Mouse (Mus musculus): Measurements from ENCODE around the gene Gja3. TPM values are rescaled to one million over a fixed set of nuclear protein-coding genes. Genes with fewer than 3 reads are reported as not detected.
"Not testable (repeated sequence)": the region's sequence is repeated elsewhere in the genome, so short reads cannot be mapped to it uniquely, and the experiment has no call there.

Gja3 gene
- polyA plus RNA-seq, 1 experiment from 2014 or later = 6.4 TPM

DNA sequence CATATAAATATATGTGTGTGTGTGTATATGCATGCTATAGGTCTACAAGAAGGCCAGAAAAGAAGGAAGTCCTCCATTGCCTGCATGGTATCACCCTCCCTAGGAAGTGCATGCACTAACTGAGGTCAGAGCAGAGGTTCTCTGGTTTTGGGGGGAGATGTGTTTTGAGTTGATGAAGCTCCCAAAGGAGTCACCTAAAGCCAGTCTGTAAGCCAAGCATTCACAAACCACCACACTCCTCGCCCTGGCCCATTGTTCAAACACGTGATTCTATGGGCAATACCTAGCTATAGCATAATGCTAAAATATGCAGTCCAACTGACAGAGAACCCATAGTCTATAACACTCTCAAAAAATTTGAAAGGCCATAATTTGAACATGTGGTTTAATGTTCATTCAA, 39.5 kb downstream of the Gja3 start:
- 84% methylated on average over 2 of the region's 2 CpGs for WGBS
- no peaks in the 10 kb centered on the region for H3K27me3 ChIP-seq
- no peak overlapping the region for H3K9ac ChIP-seq
- H3K4me1 ChIP-seq = no peaks in the 10 kb centered on the region
- no peak overlapping the region for H3K27ac ChIP-seq
- H3K4me3 ChIP-seq = no peak overlapping the region
- H3K4me2 ChIP-seq (replicated peaks) = no peak overlapping the region
- no peak for ATAC-seq (ENCODE audit: low FRiP score, low read depth)
- no peaks in the 10 kb centered on the region for H3K36me3 ChIP-seq
- no peaks in the 10 kb centered on the region for H3K9me3 ChIP-seq

- H3K27me3 ChIP-seq; H3K9me3 ChIP-seq; H3K4me2 ChIP-seq (replicated peaks); ATAC-seq (ENCODE audit: low FRiP score, low read depth); H3K36me3 ChIP-seq; H3K4me1 ChIP-seq; H3K4me3 ChIP-seq; H3K9ac ChIP-seq; H3K27ac ChIP-seq: not testable (repeated sequence)
Measured at GRCm38 (mm10) chr14:57016806-57017205, 41.1 kb downstream of the Gja3 start.

DNA sequence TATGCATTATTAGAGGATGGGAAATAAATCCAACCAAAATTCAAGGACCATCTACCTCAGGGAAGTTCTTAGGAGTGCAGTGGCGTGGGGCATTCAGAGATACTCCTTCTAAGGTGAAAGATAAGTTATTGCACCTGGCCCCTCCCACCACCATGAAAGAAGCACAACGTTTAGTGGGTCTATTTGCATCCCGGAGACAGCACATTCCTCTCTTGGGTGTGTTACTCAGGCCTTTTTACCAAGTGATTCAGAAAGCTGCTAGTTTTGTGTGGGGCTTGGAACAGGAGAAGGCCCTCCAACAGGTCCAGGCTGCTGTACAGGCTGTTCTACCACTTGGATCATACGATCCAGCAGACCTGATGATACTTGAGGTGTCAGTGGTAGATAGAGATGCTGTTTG, 69.3 kb downstream of the Gja3 start:
- Histone ChIP-seq H3K36me3 (no peaks in the 10 kb centered on the region), H3K4me2 (replicated peaks) (no peak overlapping the region), H3K27me3 (no peaks in the 10 kb centered on the region), H3K4me1 (no peaks in the 10 kb centered on the region), H3K4me3 (no peak overlapping the region), H3K9ac (no peak overlapping the region), H3K9me3 (no peaks in the 10 kb centered on the region), H3K27ac (no peak overlapping the region)
- no peak for ATAC-seq (ENCODE audit: low FRiP score, low read depth)
- WGBS = 70% methylated on average over 4 of the region's 4 CpGs

Other genes starting within 250 kb of the Gja3 start
- 31.5 and 34.2 TPM in 2 replicates for gene Zmym5, start 246.4 kb downstream of the Gja3 start, polyA plus RNA-seq (2015; fragmentation: Nextera tagmentation; extraction: Ambion mirVana)
- gene Zmym2, start 171.4 kb downstream of the Gja3 start, polyA plus RNA-seq (2015; fragmentation: Nextera tagmentation; extraction: Ambion mirVana) = 54.5 and 59.0 TPM in 2 replicates
- gene Gjb2, start 46.6 kb upstream of the Gja3 start, polyA plus RNA-seq (2015; fragmentation: Nextera tagmentation; extraction: Ambion mirVana) = 80.7 and 92.7 TPM in 2 replicates
- not detected in 2 replicates for gene Gm4491, start 57.8 kb upstream of the Gja3 start, polyA plus RNA-seq (2015; fragmentation: Nextera tagmentation; extraction: Ambion mirVana)
- gene Gjb6, start 75.5 kb upstream of the Gja3 start, polyA plus RNA-seq (2015; fragmentation: Nextera tagmentation; extraction: Ambion mirVana) = 37.2 and 42.0 TPM in 2 replicates